Mouse (Mus musculus): ENCODE measurements around the gene Ndufa13. TPM values are rescaled to one million over a fixed set of nuclear protein-coding genes. Genes with fewer than 3 reads are reported as not detected.
A peak's percentile ranks its signal among the peaks of the same experiment; 100 is the strongest.

The Ndufa13 gene
- polyA plus RNA-seq, 1 experiment from 2014 or later: 202 TPM

- no peaks in the 10 kb centered on the region for H3K9me3 ChIP-seq (ENCODE audit: control insufficient read depth, low read depth, low read length)
- H3K36me3 ChIP-seq (ENCODE audit: control insufficient read depth, insufficient read depth, low read length): peaks cover 16% of the 10 kb centered on the region
- no peak overlapping the region for H3K4me3 ChIP-seq (ENCODE audit: low read depth, low read length)
- no peak overlapping the region for H3K9ac ChIP-seq (replicated peaks; ENCODE audit: low read depth, low read length)
- WGBS: 83% methylated on average over 1 of the region's 1 CpGs
- no peak overlapping the region for H3K27ac ChIP-seq (ENCODE audit: low read length)
- 0 out of 2 replicates have a peak, but pooled peaks cover 3% of the 10 kb centered on the region for H3K4me1 ChIP-seq (ENCODE audit: control insufficient read depth, insufficient read depth, low read length)
- H3K27me3 ChIP-seq (ENCODE audit: control insufficient read depth, insufficient read depth, low read length): no peaks in the 10 kb centered on the region
- peak; percentile 69; the same call in 1 of the 2 replicates for ATAC-seq (ENCODE audit: insufficient number of reproducible peaks, insufficient read depth, low FRiP score, low read depth)
- H3K4me2 ChIP-seq (replicated peaks; ENCODE audit: low read depth, low read length): no peak overlapping the region
Observed at GRCm38 (mm10) chr8:69919010-69919409, 16.7 kb upstream of the Ndufa13 start.

GRCm38 (mm10) chr8:69918506-69918905 is 16.1 kb upstream of the Ndufa13 start:
- Histone ChIP-seq H3K27ac (ENCODE audit: low read length) (no peak overlapping the region), H3K36me3 (ENCODE audit: control insufficient read depth, insufficient read depth, low read length) (peaks cover 17% of the 10 kb centered on the region), H3K4me3 (ENCODE audit: low read depth, low read length) (no peak overlapping the region), H3K27me3 (ENCODE audit: control insufficient read depth, insufficient read depth, low read length) (no peaks in the 10 kb centered on the region), H3K9me3 (ENCODE audit: control insufficient read depth, low read depth, low read length) (no peaks in the 10 kb centered on the region), H3K4me2 (replicated peaks; ENCODE audit: low read depth, low read length) (no peak overlapping the region), H3K4me1 (ENCODE audit: control insufficient read depth, insufficient read depth, low read length) (0 out of 2 replicates have a peak, but pooled peaks cover 3% of the 10 kb centered on the region), H3K9ac (replicated peaks; ENCODE audit: low read depth, low read length) (no peak overlapping the region)
- ATAC-seq (ENCODE audit: insufficient number of reproducible peaks, insufficient read depth, low FRiP score, low read depth): no peak

GRCm38 (mm10) chr8:69915748-69916147 is 13.4 kb upstream of the Ndufa13 start:
- ATAC-seq (ENCODE audit: insufficient number of reproducible peaks, insufficient read depth, low FRiP score, low read depth): no peak
- H3K4me3 ChIP-seq (ENCODE audit: low read depth, low read length): no peak overlapping the region
- 48% methylated on average over 5 of the region's 5 CpGs for WGBS
- peaks cover 43% of the 10 kb centered on the region for H3K36me3 ChIP-seq (ENCODE audit: control insufficient read depth, insufficient read depth, low read length)
- H3K27ac ChIP-seq (ENCODE audit: low read length): no peak overlapping the region
- H3K27me3 ChIP-seq (ENCODE audit: control insufficient read depth, insufficient read depth, low read length): no peaks in the 10 kb centered on the region
- no peak overlapping the region for H3K9ac ChIP-seq (replicated peaks; ENCODE audit: low read depth, low read length)
- H3K4me2 ChIP-seq (replicated peaks; ENCODE audit: low read depth, low read length): no peak overlapping the region
- no peaks in the 10 kb centered on the region for H3K9me3 ChIP-seq (ENCODE audit: control insufficient read depth, low read depth, low read length)
- no peaks in the 10 kb centered on the region for H3K4me1 ChIP-seq (ENCODE audit: control insufficient read depth, insufficient read depth, low read length)

- 83% methylated on average over 4 of the region's 4 CpGs for WGBS
- H3K4me3 ChIP-seq (ENCODE audit: low read depth, low read length): no peak overlapping the region
- no peaks in the 10 kb centered on the region for H3K27me3 ChIP-seq (ENCODE audit: control insufficient read depth, insufficient read depth, low read length)
- H3K9me3 ChIP-seq (ENCODE audit: control insufficient read depth, low read depth, low read length): no peaks in the 10 kb centered on the region
- no peaks in the 10 kb centered on the region for H3K4me1 ChIP-seq (ENCODE audit: control insufficient read depth, insufficient read depth, low read length)
- no peak overlapping the region for H3K4me2 ChIP-seq (replicated peaks; ENCODE audit: low read depth, low read length)
- peaks cover 48% of the 10 kb centered on the region for H3K36me3 ChIP-seq (ENCODE audit: control insufficient read depth, insufficient read depth, low read length)
- no peak overlapping the region for H3K27ac ChIP-seq (ENCODE audit: low read length)
- ATAC-seq (ENCODE audit: insufficient number of reproducible peaks, insufficient read depth, low FRiP score, low read depth): no peak
- H3K9ac ChIP-seq (replicated peaks; ENCODE audit: low read depth, low read length): no peak overlapping the region
Observed at GRCm38 (mm10) chr8:69914526-69914925, 12.2 kb upstream of the Ndufa13 start.

- Histone ChIP-seq H3K4me3 (ENCODE audit: low read depth, low read length) (no peak overlapping the region), H3K9me3 (ENCODE audit: control insufficient read depth, low read depth, low read length) (no peaks in the 10 kb centered on the region), H3K4me1 (ENCODE audit: control insufficient read depth, insufficient read depth, low read length) (no peaks in the 10 kb centered on the region), H3K27me3 (ENCODE audit: control insufficient read depth, insufficient read depth, low read length) (no peaks in the 10 kb centered on the region), H3K9ac (replicated peaks; ENCODE audit: low read depth, low read length) (no peak overlapping the region), H3K36me3 (ENCODE audit: control insufficient read depth, insufficient read depth, low read length) (peaks cover 58% of the 10 kb centered on the region), H3K4me2 (replicated peaks; ENCODE audit: low read depth, low read length) (no peak overlapping the region), H3K27ac (ENCODE audit: low read length) (no peak overlapping the region)
- ATAC-seq (ENCODE audit: insufficient number of reproducible peaks, insufficient read depth, low FRiP score, low read depth): no peak
- 90% methylated on average over 12 of the region's 12 CpGs for WGBS
Observed at GRCm38 (mm10) chr8:69912478-69913074, 10.2 kb upstream of the Ndufa13 start.

GRCm38 (mm10) chr8:69911917-69912316 is 9.6 kb upstream of the Ndufa13 start:
- Histone ChIP-seq H3K27me3 (ENCODE audit: control insufficient read depth, insufficient read depth, low read length) (no peaks in the 10 kb centered on the region), H3K9ac (replicated peaks; ENCODE audit: low read depth, low read length) (no peak overlapping the region), H3K9me3 (ENCODE audit: control insufficient read depth, low read depth, low read length) (no peaks in the 10 kb centered on the region), H3K4me1 (ENCODE audit: control insufficient read depth, insufficient read depth, low read length) (no peaks in the 10 kb centered on the region), H3K27ac (ENCODE audit: low read length) (no peak overlapping the region), H3K4me2 (replicated peaks; ENCODE audit: low read depth, low read length) (no peak overlapping the region), H3K4me3 (ENCODE audit: low read depth, low read length) (no peak overlapping the region), H3K36me3 (ENCODE audit: control insufficient read depth, insufficient read depth, low read length) (peaks cover 56% of the 10 kb centered on the region)
- 94% methylated on average over 13 of the region's 13 CpGs for WGBS
- ATAC-seq (ENCODE audit: insufficient number of reproducible peaks, insufficient read depth, low FRiP score, low read depth): no peak

- WGBS: 86% methylated on average over 2 of the region's 2 CpGs
- ATAC-seq (ENCODE audit: insufficient number of reproducible peaks, insufficient read depth, low FRiP score, low read depth): no peak
Observed at GRCm38 (mm10) chr8:69907106-69907505, 4.7 kb upstream of the Ndufa13 start.

GRCm38 (mm10) chr8:69906260-69906659 is 3.9 kb upstream of the Ndufa13 start:
- no peak for ATAC-seq (ENCODE audit: insufficient number of reproducible peaks, insufficient read depth, low FRiP score, low read depth)
- Histone ChIP-seq H3K36me3 (ENCODE audit: control insufficient read depth, insufficient read depth, low read length) (peaks cover 21% of the 10 kb centered on the region), H3K4me2 (replicated peaks; ENCODE audit: low read depth, low read length) (no peak overlapping the region), H3K9ac (replicated peaks; ENCODE audit: low read depth, low read length) (no peak overlapping the region), H3K27ac (ENCODE audit: low read length) (no peak overlapping the region), H3K9me3 (ENCODE audit: control insufficient read depth, low read depth, low read length) (no peaks in the 10 kb centered on the region), H3K27me3 (ENCODE audit: control insufficient read depth, insufficient read depth, low read length) (no peaks in the 10 kb centered on the region), H3K4me3 (ENCODE audit: low read depth, low read length) (no peak overlapping the region), H3K4me1 (ENCODE audit: control insufficient read depth, insufficient read depth, low read length) (0 out of 2 replicates have a peak, but pooled peaks cover 4% of the 10 kb centered on the region)
- 94% methylated on average over 2 of the region's 2 CpGs for WGBS

More at GRCm38 (mm10) chr8:69907106-69907505, 4.7 kb upstream of the Ndufa13 start:
- Histone ChIP-seq H3K36me3 (ENCODE audit: control insufficient read depth, insufficient read depth, low read length) (peaks cover 28% of the 10 kb centered on the region), H3K4me2 (replicated peaks; ENCODE audit: low read depth, low read length) (no peak overlapping the region), H3K27me3 (ENCODE audit: control insufficient read depth, insufficient read depth, low read length) (no peaks in the 10 kb centered on the region), H3K27ac (ENCODE audit: low read length) (no peak overlapping the region), H3K4me3 (ENCODE audit: low read depth, low read length) (no peak overlapping the region), H3K9ac (replicated peaks; ENCODE audit: low read depth, low read length) (no peak overlapping the region), H3K9me3 (ENCODE audit: control insufficient read depth, low read depth, low read length) (no peaks in the 10 kb centered on the region), H3K4me1 (ENCODE audit: control insufficient read depth, insufficient read depth, low read length) (0 out of 2 replicates have a peak, but pooled peaks cover 2% of the 10 kb centered on the region)

- Histone ChIP-seq H3K27ac (ENCODE audit: low read length) (no peak overlapping the region), H3K4me3 (ENCODE audit: low read depth, low read length) (peak overlapping the region; percentile 75; the same call in 1 of the 2 replicates), H3K4me2 (replicated peaks; ENCODE audit: low read depth, low read length) (no peak overlapping the region), H3K9me3 (ENCODE audit: control insufficient read depth, low read depth, low read length) (no peaks in the 10 kb centered on the region), H3K27me3 (ENCODE audit: control insufficient read depth, insufficient read depth, low read length) (no peaks in the 10 kb centered on the region), H3K4me1 (ENCODE audit: control insufficient read depth, insufficient read depth, low read length) (peaks cover 11% of the 10 kb centered on the region; the same call in 1 of the 2 replicates), H3K36me3 (ENCODE audit: control insufficient read depth, insufficient read depth, low read length) (peaks cover 7% of the 10 kb centered on the region; the same call in 1 of the 2 replicates), H3K9ac (replicated peaks; ENCODE audit: low read depth, low read length) (no peak overlapping the region)
- ATAC-seq (ENCODE audit: insufficient number of reproducible peaks, insufficient read depth, low FRiP score, low read depth): no peak
- 78% methylated on average over 8 of the region's 8 CpGs for WGBS
Observed at GRCm38 (mm10) chr8:69904096-69904495, 1.7 kb upstream of the Ndufa13 start.

Data from stomach, embryonic 14.5 days (tissue).